Mouse (Mus musculus) ES-CJ7 (cell line): ENCODE measurements at regions not wholly inside any gene's neighbourhood (a gene's known extent, or its start where the extent isn't known, plus 50 kb on each side); places are given as distances from the start of the nearest gene placed in this dataset.

ENCODE experiments used
- DNase-seq: peaks from one replicate; pipeline ENCODE4 v3.0.0; 2011; ENCODE audit warnings: low read depth, low spot score

DNA sequence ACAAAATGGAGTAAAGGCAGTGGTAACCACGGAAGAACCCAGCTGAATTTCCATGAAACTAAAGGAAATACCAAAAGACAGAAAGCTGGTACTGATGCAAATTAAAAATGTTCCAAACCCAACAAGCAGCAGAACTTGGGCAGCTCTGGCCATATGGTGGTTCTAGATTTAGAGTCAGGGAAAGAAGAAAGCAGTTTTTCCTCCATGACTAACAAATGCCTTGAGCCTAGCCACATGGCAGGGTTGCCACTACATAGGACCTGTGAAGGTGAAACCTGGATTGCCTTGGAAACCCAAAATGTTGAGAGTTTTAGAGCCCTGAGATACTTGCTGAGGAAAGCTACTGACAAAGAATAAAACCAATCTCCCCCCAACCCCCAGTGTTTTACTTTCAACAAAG, 701.5 kb upstream of the Foxg1 start:
- DNase-seq, result no peak

DNA sequence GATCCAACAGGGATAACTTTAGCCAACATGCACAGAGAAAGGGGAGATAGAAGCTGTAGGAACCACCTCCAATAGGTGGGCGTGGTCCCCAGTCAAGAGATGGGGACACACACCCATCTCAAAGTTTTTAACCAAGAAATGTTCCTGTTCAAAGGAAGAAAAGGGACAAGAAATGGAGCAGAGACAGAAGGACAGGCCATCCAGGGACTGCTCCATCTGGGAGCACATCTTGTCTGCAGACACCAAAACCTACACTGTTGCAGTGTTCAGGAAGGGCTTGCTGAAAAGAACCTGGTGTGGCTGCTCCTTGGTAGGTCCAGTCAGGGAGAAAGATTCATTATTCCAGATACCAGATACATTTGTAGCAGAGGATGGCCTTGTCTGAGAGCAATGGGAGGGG, 676.5 kb upstream of the Foxg1 start:
- no peak for DNase-seq

DNA sequence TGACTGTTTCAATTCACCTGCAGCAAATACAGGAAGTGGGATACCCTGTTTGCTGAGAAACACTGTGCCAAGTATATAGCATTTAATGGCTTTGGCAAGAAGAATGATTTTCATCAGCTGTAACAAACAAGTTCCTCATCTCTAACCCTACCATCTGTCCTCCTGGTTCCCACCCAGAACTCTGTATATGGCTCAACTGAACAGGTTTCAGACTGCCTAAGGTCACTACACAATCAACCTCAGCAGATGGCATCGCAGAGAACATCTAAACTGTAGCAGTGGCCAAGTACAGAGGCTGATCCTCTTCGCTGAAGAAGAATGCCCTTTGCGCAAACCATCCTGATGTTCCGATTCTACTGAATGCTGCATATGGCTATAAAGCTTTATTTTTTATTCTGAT, 668.8 kb upstream of the Foxg1 start:
- DNase-seq, result no peak

DNA sequence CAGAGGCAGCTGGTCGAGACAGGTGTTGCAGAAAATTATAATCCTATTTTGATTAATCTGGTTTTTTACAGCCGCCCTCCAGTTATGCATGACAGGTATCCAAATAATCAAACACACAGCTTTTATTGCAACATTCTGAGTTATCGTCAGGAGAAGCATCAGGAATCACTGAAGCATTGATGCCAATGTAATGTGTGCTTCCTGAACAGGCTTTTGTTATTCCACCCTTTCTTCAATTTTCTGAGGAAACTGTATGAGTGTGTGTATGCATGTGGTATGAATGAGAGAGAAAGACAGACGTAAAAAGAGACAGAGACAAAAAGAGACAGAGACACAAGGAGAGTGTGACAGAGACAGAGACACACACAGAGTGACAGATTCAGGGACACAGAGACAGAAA, 652.6 kb upstream of the Foxg1 start:
- DNase-seq, result no peak

DNA sequence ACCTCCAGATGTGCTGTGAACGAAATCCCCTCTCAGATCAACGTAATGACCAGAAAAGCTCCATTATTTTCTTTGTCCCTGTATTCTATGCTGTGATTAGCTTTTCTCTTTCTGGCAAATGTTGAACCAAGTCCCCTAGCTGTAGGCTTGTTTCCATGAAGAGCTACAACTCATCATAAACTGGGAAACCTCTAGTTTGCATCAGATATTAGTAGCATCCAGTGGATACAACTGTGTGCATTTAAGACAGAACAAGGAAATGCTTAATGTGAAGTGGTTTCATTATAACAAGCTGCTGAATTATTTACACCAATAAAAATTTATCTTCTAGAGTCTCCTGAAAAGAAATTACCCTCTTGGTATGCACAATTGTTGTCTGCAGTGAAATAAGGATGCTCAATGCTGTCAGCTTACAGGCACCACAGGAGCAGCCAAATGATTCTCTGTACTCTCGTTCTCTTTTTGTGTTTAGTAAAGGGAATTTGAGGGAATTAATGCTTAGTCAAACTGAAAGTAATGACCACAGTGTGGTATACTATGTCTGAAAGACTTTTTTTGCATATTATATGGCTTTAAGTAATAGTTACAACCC, 623.6 kb upstream of the Foxg1 start:
- DNase-seq, result no peak
